Mouse (Mus musculus) heart, adult 18-20 months (tissue): Measurements from ENCODE around the gene Fgfr2. TPM values are rescaled to one million over a fixed set of nuclear protein-coding genes. Genes with fewer than 3 reads are reported as not detected.

Source experiments
- DNase-seq, 2 experiments: peaks; one replicate each; pipeline ENCODE4 v3.0.0; 2021 to 2022; ENCODE audit warnings: mixed read lengths in 1 of 2
- total RNA-seq, 2 experiments: library from RNA; stranded (reverse); gene quantifications; 2 replicates each; pipeline ENCODE4 v1.2.3; 2021

The Fgfr2 gene
- total RNA-seq, 2 experiments from 2014 or later = 1.3 to 2.6 TPM

- DNase-seq = no peak
Observed at GRCm38 (mm10) chr7:132223452-132224141, 899.6 kb downstream of the Fgfr2 start.

GRCm38 (mm10) chr7:132214031-132214430, 909.1 kb downstream of the Fgfr2 start:
- no peak for DNase-seq

GRCm38 (mm10) chr7:132213460-132213859, 909.7 kb downstream of the Fgfr2 start:
- peak; percentile 81 to 85 for DNase-seq

- peak in 1 of 2 experiments; percentile 29 for DNase-seq
Observed at GRCm38 (mm10) chr7:132211920-132212701, 911.0 kb downstream of the Fgfr2 start.

- no peak for DNase-seq
Observed at GRCm38 (mm10) chr7:132210616-132211015, 912.5 kb downstream of the Fgfr2 start.

- no peak for DNase-seq
Observed at GRCm38 (mm10) chr7:132208946-132209651, 914.1 kb downstream of the Fgfr2 start.

GRCm38 (mm10) chr7:132204073-132204612, 919.0 kb downstream of the Fgfr2 start:
- no peak for DNase-seq

DNA sequence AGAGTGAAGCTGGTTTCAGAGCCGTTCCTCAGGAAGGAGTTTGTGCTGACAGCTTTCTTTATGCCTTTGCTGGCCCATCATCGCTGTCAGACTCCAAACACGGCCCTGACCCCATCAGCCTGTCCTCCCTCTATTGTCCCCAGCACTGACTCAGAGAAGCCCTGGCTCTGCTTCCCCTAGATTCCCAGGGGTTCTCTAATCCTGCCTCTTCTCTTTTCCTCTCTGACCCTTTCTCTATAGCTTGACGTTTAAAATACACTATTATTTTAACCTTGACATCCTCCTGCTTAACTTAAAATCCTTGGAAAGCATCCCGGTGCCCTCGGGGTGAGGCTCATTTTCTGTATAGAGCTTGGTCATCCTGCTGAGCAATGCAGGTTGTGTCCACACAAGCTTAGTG, 923.5 kb downstream of the Fgfr2 start:
- DNase-seq = no peak

DNA sequence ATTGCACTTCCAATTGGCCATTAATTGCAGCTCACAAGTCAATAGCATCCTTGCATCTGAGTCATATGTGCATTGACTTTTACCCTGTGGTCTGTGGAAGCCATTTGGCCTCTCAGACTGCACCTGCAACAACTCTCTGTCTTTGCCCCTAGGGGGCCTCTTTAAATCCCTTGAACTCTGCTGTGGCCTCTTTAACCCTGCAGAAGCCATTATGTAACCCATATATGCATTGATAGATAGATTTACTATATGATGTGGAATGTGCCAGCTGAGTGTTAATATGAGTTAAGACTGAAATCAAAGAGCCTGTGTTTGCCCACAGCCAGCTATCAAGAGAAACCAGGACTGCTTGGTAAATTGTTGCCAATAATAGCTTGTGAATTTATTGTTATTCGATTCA, 924.3 kb downstream of the Fgfr2 start:
- DNase-seq = no peak

- no peak for DNase-seq
Observed at GRCm38 (mm10) chr7:132197817-132198475, 925.2 kb downstream of the Fgfr2 start.

GRCm38 (mm10) chr7:132196581-132196980, 926.6 kb downstream of the Fgfr2 start:
- DNase-seq = peak; percentile 71 to 83

DNA sequence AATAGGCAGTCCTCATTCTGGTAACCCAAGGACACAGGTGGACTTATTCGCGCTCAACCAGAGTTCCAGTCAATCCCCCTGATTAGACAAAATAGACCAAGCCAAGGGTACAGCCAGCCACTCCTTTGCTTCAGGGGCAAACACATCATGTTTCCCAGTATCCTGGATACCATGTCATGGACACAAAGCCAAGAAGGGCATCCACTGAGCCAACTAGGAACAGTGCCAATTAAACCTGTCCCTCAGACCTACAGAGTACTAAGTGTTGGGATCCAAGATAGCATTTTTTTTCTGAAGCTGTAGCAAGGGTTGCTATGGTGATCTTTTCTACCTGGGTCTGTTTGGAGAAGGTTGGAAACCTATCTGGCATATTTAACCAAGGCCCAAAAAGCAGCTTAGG, 929.5 kb downstream of the Fgfr2 start:
- peak; percentile 53 to 66 for DNase-seq

DNA sequence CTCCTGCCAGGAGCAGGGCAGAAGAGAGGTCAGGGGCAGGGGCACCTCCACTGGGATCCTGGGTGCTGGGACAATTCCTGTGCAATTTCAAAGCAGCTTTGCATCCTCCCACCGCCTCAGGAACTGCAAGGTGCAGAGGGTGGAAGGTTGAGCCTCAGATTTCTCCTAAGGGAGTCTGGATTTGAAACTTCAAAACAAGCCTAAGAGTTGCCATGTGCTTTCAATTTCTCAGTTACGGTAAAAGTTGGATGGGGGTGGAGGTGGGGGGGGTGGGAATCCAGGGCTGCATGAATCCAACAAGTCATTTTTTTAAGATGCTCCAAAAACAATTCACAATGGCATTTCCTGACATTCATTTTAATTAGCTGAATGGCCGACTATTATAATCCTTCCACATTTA, 935.7 kb downstream of the Fgfr2 start:
- no peak for DNase-seq

- no peak for DNase-seq
Observed at GRCm38 (mm10) chr7:132183892-132184404, 939.2 kb downstream of the Fgfr2 start.

- DNase-seq = no peak
Observed at GRCm38 (mm10) chr7:132181586-132182198, 941.5 kb downstream of the Fgfr2 start.

GRCm38 (mm10) chr7:132181042-132181441, 942.1 kb downstream of the Fgfr2 start:
- no peak for DNase-seq

- DNase-seq = no peak
Observed at GRCm38 (mm10) chr7:132179049-132179448, 944.1 kb downstream of the Fgfr2 start.

GRCm38 (mm10) chr7:132174787-132175186, 948.4 kb downstream of the Fgfr2 start:
- DNase-seq = no peak

- DNase-seq = no peak
Observed at GRCm38 (mm10) chr7:132174296-132174695, 948.9 kb downstream of the Fgfr2 start.

DNA sequence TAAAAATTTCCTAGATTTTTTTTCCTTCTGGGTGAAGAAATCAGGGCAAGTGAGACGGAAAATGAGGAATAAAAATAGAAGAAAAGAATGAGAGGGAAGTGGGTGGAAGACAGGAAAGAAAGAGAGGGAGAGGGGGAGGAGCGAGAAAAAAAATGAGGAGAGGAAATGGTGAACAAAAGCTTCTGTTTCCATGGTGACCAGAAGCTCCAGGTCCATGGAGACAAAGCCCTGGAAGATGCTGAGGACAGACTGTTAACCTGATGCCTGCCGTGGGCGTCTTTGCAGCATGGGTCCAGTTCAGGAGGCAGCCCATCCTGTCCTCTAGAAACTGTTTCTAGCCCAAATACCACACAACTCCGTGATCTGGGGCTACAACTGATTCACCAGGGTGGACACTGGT, 950.9 kb downstream of the Fgfr2 start:
- DNase-seq = no peak

DNA sequence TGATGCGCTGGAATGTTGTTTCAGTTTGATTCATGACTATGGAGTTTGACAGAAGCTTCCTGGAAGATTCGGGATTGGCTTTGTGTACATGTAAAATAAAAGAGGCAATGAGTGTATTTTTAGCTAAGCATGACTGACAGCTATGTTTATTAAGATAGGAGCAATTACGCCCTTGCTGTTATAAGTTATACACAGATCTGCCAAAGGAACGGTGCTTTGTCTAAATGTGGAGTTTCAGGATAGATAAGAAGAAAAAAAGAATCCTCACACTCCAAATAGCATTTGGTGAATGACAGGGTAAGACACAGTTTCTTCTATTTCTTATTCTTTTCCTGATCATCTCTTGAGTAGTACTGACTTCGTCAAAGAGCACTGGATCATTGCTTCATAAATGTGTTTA, 951.4 kb downstream of the Fgfr2 start:
- no peak for DNase-seq
